Mouse (Mus musculus) WW6 (cell line): ENCODE measurements around the gene Ipo11.

Experiments used
- DNase-seq: peaks from one replicate; pipeline ENCODE4 v3.0.0-alpha.2; 2013; ENCODE audit warnings: low read depth, low spot score

The Ipo11 gene

GRCm38 (mm10) chr13:106817066-106817465, 119.7 kb downstream of the Ipo11 start:
- no peak for DNase-seq

- DNase-seq = no peak
Measured at GRCm38 (mm10) chr13:106813519-106813918, 123.2 kb downstream of the Ipo11 start.

GRCm38 (mm10) chr13:106813087-106813486, 123.7 kb downstream of the Ipo11 start:
- DNase-seq = no peak

GRCm38 (mm10) chr13:106810156-106810555, 126.6 kb downstream of the Ipo11 start:
- DNase-seq = no peak

DNA sequence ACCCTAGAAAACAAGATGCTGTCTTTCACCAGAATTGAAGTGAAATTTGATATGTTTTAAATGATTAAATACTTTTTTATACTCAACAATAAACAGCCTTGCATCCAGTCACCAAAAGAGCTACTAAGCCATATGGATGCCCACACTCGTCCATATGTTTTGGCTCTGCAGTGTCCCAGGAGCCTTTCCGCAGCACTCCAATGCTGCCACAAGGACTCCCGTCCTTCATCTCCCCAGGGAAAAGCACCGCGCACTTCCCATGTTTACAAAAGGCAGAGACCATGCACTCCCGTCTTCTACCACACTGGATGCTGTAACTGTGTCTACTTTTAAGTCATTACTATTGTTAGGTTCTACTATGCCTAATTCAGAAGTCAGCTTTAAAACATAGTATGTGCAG, 127.9 kb downstream of the Ipo11 start:
- DNase-seq = no peak

DNA sequence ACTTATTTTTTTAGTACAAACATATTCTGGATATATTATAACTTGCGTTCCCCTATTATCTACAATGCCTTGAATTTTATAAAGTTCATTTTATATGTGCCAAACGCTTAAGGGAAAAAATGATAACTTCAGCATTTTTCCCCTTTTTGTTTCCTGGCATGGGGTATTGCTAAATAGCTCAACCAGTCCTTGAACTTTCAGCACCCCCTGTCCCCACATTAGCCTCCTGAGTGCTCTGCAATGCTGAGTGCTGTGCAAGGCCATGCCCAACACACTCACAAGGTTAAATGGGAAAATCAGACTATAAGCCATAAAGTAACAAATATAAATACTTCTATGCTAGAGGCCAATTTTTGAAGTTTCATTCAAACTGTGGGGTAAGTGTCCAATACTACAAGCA, 128.4 kb downstream of the Ipo11 start:
- DNase-seq = no peak

GRCm38 (mm10) chr13:106807303-106807702, 129.5 kb downstream of the Ipo11 start:
- no peak for DNase-seq

DNA sequence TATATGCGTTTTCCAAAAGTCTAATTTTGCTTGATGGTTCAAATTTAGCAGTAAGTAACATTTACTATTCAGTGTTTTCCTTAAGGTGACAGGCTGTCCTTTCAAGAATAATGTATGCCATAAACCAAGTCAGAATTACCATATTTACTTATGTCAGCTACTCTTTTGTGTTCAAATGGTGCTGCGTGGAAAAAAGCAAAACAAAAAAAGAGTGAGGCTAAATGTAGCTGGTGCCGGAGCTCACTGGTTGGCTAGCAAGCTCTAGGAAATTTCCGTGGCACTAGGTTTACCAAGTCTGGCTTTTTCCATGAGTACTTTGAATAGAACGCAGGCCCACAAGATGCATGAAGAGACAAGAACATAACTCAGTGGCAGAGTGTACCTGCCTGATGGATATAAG, 131.6 kb downstream of the Ipo11 start:
- no peak for DNase-seq

DNA sequence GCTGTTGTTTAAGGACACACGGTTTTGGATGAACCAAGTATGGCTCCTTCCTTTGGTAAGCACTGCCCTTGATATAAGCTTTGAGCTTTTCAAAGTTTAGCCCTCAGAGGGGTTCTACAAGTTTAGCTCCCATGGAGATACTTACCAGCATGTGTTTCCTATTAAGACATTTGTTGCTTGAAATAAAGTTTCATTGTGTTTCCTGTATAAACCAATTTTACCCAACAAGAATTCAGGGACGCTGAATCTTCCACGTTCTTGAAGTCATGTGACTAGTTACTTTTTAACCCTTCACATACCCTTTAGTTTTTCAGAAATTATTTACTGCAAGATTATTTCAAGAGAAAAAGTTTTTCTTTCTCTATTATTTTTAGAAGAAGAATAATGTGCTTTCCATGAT, 138.7 kb downstream of the Ipo11 start:
- DNase-seq = no peak

DNA sequence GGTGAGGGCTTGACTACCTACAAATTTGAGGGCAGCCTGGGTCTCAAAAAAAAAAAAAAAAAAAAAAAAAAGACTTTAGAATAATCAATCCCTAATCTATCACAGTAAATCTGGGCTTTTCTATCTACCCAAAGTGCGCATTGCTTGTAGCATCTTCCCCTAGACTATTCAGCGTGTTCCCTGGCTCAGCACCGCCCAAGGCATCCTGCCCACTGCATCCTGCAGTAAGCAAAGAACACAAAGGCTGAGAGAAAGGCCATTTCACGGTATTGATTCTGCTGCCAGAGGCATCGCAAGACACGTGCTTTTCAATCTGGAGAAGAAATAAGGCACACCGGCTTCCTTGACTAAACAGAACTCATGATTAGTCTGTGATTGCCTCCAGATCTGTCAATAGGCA, 147.9 kb downstream of the Ipo11 start:
- DNase-seq = no peak

- no peak for DNase-seq
Measured at GRCm38 (mm10) chr13:106768807-106769206, 168.0 kb downstream of the Ipo11 start.

- no peak for DNase-seq
Measured at GRCm38 (mm10) chr13:106762611-106763010, 174.1 kb downstream of the Ipo11 start.

DNA sequence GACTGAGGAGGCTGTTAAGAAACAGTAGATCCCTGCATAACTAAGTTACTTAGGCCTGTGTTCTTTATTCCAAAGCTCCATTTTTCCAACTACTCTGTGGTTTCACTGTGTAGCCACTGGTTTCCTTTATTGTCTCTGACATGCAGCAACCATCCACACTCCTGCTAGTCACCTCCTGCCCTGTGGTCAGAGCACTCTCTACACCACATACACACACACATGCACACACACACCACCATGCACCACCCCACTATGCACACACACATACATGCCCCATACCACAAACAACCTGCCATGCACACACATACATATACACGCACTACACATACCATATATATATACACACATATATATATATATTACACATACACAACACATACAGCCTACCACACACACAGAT, 175.1 kb downstream of the Ipo11 start:
- no peak for DNase-seq

GRCm38 (mm10) chr13:106760232-106760875, 176.4 kb downstream of the Ipo11 start:
- no peak for DNase-seq

- no peak for DNase-seq
Measured at GRCm38 (mm10) chr13:106755892-106756291, 180.9 kb downstream of the Ipo11 start.

- no peak for DNase-seq
Measured at GRCm38 (mm10) chr13:106754216-106754615, 182.5 kb downstream of the Ipo11 start.

DNA sequence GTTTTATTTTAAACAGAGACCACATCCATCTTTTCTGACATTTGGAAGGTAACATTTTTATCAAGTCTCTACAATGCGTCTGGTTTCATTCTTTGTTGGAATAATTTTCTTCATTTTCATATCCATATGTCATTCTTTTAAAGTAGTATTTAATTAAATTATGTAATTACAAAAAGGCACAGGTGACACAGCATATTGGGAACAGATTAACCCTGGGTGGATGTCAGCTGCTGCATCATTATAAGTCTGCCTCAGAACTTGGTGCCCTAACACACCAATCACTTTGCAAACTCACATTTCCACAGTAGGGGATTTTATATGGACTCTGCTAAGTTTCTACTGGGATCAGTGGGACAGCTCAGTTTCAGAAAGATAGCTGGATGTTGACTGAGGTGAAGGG, 184.8 kb downstream of the Ipo11 start:
- no peak for DNase-seq

DNA sequence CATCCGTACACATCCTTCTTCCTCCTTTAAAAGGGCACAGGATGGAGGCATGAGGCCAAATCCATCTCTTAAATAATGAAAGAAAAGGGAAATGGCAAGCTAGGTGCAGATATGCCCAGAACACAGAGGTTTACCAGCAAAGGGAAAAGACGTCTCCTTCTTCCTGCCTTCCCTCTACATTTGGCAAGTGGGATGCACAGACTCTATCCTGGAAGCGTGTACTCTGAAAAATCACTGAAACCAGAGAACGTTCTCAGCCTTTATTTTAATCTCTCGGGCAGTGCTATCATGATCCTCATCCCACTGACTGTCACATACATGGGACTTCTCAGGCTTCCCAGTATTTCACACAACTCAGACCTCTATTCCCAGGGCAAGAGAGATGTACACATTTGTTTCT, 189.9 kb downstream of the Ipo11 start:
- no peak for DNase-seq

- DNase-seq = no peak
Measured at GRCm38 (mm10) chr13:106745201-106745600, 191.6 kb downstream of the Ipo11 start.
